Mouse (Mus musculus) adrenal gland, postnatal 14 days (tissue): ENCODE data around the gene Olfr398. TPM values are rescaled to one million over a fixed set of nuclear protein-coding genes. Genes with fewer than 3 reads are reported as not detected.

Source experiments
- DNase-seq: peaks from one replicate; pipeline ENCODE4 v3.0.0; 2021; ENCODE audit warnings: mixed read lengths
- long read RNA-seq, 2 experiments: library from polyadenylated mRNA; stranded (forward); transcript quantifications; one replicate each; pipeline ENCODE4 v2.0.0; 2021
- total RNA-seq: library from RNA; stranded (reverse); gene quantifications from 2 replicates; pipeline ENCODE4 v1.2.3, GENCODE M21; 2021

The Olfr398 gene
- not detected in 2 replicates for total RNA-seq
- long read RNA-seq, experiment 1 = 0 reads
- long read RNA-seq, experiment 2 = 0 reads

DNA sequence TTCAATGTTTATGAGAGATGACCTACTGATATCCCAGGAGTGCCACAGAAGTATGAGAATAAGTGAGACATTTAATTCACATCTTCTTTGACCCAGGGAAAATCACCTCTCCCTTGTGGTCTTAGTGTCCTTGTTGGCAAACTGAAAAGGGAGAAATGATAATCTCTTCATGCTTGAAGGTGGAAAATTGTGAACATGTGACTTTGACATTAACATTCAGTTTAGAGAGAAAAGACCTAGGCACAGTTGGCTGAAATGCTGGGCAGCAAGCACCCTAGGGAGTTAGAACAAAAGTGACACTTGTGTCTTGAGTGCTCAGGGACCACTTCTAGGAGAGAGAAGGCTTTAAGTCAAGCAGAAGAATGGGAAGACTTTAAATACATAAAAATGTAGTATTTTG lies at the start of gene Olfr398:
Olfr398 (minus strand) TSS at position 101 of the 400 bp plus-strand sequence.
- no peak for DNase-seq

DNA sequence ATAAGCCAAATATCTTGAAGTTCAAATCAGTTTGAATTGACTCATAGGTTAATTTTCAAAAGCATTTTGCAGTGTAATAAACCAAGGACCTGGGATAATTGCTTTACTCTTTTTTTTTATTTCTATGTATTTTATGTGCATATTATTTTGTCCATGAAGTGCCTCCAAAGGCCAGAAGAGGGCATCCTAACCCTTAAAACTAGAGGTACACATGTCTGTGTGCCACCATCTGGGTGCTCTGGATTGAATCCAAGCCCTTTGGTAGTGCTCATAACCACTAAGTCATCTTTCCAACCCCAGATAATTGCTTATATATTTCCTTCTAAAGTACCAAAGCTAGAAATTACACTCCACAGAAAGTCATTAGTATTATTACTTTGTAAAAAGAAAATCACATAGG lies 2.9 kb upstream of the Olfr398 start:
- no peak for DNase-seq

GRCm38 (mm10) chr11:73960517-73960916 lies 29.7 kb downstream of the Olfr398 start, which contains the start of gene Olfr397:
TSS of gene Olfr397 (plus strand) at chr11:73960817.
- no peak for DNase-seq

GRCm38 (mm10) chr11:73936377-73936776 lies 53.8 kb downstream of the Olfr398 start, which contains the start of gene Olfr23:
TSS of gene Olfr23 (plus strand) at chr11:73936677.
- no peak for DNase-seq

Other genes with a start within 250 kb of the Olfr398 start
- gene Olfr389, start 209.7 kb downstream of the Olfr398 start, total RNA-seq = not detected in 2 replicates
- not detected in 2 replicates for gene Olfr390, start 207.4 kb downstream of the Olfr398 start, total RNA-seq
- gene Olfr391-ps, start 187.4 kb downstream of the Olfr398 start, total RNA-seq = not detected in 2 replicates
- not detected in 2 replicates for gene Olfr392, start 173.4 kb downstream of the Olfr398 start, total RNA-seq
- not detected in 2 replicates for gene Olfr393, start 139.0 kb downstream of the Olfr398 start, total RNA-seq
- gene Olfr394, start 99.6 kb downstream of the Olfr398 start, total RNA-seq = not detected in 2 replicates
- not detected in 2 replicates for gene Olfr395, start 81.1 kb downstream of the Olfr398 start, total RNA-seq
- gene Olfr23, start 53.7 kb downstream of the Olfr398 start, total RNA-seq = not detected in 2 replicates
- gene Olfr397, start 29.6 kb downstream of the Olfr398 start, total RNA-seq = not detected in 2 replicates
- gene Olfr139, start 66.1 kb upstream of the Olfr398 start, total RNA-seq = not detected in 2 replicates
- not detected in 2 replicates for gene Olfr399, start 66.2 kb upstream of the Olfr398 start, total RNA-seq
- gene Zfp616, start 79.5 kb upstream of the Olfr398 start, total RNA-seq = not detected in 2 replicates
- not detected in 2 replicates for gene Olfr401, start 123.3 kb upstream of the Olfr398 start, total RNA-seq
- not detected in 2 replicates for gene Olfr402, start 163.1 kb upstream of the Olfr398 start, total RNA-seq
- gene Olfr403, start 195.8 kb upstream of the Olfr398 start, total RNA-seq = not detected in 2 replicates
- not detected in 2 replicates for gene Olfr43, start 221.0 kb upstream of the Olfr398 start, total RNA-seq